Mouse (Mus musculus) kidney, adult 2 months (tissue): ENCODE data around the gene Wwc1.
"Not testable (repeated sequence)": the region's sequence is repeated elsewhere in the genome, so short reads cannot be mapped to it uniquely, and the experiment has no call there.

Experiments used
- CTCF ChIP-seq: fragments of 200-500 bp; conservative IDR thresholded peaks from 2 replicates; pipeline ENCODE4 v1.5.1; 2011; ENCODE audit warnings: low read depth, mild to moderate bottlenecking, control low read depth, low read length, moderate library complexity, mixed read lengths; ENCODE audit not compliant: insufficient read depth, insufficient read length
- POLR2A ChIP-seq: fragments of 200-500 bp; IDR thresholded peaks from one replicate; pipeline ENCODE4 v1.6.1; 2011; ENCODE audit warnings: low read depth, low read length, control low read depth

DNA sequence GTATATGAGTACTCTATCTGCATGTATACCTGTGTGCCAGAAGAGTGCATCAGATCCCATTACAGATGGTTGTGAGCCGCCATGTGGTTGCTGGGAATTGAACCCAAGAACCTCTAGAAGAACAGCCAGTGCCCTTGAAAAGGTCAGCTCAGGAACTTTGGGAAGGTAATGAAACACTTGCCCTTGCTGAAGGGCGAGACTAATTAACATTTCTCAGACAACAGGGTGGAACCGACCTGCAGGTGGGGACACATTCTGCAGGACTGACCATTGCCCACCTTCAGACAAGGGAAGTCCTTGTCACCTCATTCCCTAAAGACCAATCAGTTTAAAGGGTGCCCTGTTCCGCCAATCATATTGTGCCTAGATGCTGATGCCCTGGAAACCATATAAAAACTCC is 139.5 kb downstream of the Wwc1 start:
- not testable (repeated sequence) for TF ChIP-seq CTCF, POLR2A
